Mouse (Mus musculus) layer of hippocampus, adult 9-10 months (tissue): Measurements from ENCODE around the gene Inpp5k.

Source experiments
- DNase-seq: peaks from one replicate; pipeline ENCODE4 v3.0.0; 2022; ENCODE audit warnings: low spot score

The Inpp5k gene

GRCm38 (mm10) chr11:75654471-75655390 lies 23.9 kb downstream of the Inpp5k start:
- DNase-seq, result no peak

GRCm38 (mm10) chr11:75655621-75656545 lies 25.1 kb downstream of the Inpp5k start:
- DNase-seq, result no peak

- DNase-seq, result no peak
These were observed 26.1 kb downstream of the Inpp5k start for GRCm38 (mm10) chr11:75656621-75657590.

- no peak for DNase-seq
These were observed 27.1 kb downstream of the Inpp5k start for GRCm38 (mm10) chr11:75657841-75658240.

- no peak for DNase-seq
These were observed 27.5 kb downstream of the Inpp5k start for GRCm38 (mm10) chr11:75658311-75658710.

- DNase-seq, result no peak
These were observed 28.4 kb downstream of the Inpp5k start for GRCm38 (mm10) chr11:75658996-75659750.

GRCm38 (mm10) chr11:75660081-75660590 lies 29.3 kb downstream of the Inpp5k start:
- DNase-seq, result no peak

- DNase-seq, result no peak
These were observed 30.4 kb downstream of the Inpp5k start for GRCm38 (mm10) chr11:75660941-75661800.

- DNase-seq, result no peak
These were observed 31.3 kb downstream of the Inpp5k start for GRCm38 (mm10) chr11:75662131-75662530.

- DNase-seq, result no peak
These were observed 35.5 kb downstream of the Inpp5k start for GRCm38 (mm10) chr11:75666296-75666695.

- no peak for DNase-seq
These were observed 37.8 kb downstream of the Inpp5k start for GRCm38 (mm10) chr11:75668621-75669020.

GRCm38 (mm10) chr11:75669176-75669852 lies 38.5 kb downstream of the Inpp5k start:
- DNase-seq, result no peak

GRCm38 (mm10) chr11:75669853-75670200 lies 39.0 kb downstream of the Inpp5k start:
- no peak for DNase-seq

- DNase-seq, result no peak
These were observed 40.8 kb downstream of the Inpp5k start for GRCm38 (mm10) chr11:75671426-75672180.

GRCm38 (mm10) chr11:75673411-75673810 lies 42.6 kb downstream of the Inpp5k start:
- DNase-seq, result no peak

- DNase-seq, result no peak
These were observed 44.1 kb downstream of the Inpp5k start for GRCm38 (mm10) chr11:75674875-75675274.

GRCm38 (mm10) chr11:75677881-75678746 lies 47.3 kb downstream of the Inpp5k start:
- no peak for DNase-seq
